In the genomic region with DNA sequence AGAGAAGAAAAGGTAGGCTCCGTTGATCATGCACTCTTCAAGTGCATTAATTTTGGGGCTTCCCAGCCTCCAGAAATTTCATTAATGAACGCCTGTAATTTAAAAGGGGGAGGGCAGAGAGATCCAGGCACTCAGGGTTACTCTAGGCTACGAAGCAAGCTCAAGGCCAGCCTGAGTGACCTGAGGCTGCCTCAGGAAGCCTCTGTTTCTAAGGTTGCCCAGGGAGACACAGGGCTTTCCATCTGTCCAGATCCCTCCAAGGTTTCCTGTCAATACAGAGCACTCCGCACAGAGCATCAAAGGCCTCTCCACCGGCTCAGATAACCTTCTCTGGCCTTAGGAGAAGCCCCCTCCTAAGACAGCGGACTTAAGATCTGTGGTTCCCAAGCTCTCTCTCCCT, we compare ENCODE assay signal across 12 mouse cellular contexts.
"Had no signal": no experiment of that assay in that cellular context is flagged by ENCODE, and none has a peak within 500 bp of the region (broad histone marks: within the 10 kb centered on the region; RNA-seq: fewer than 3 reads in every experiment).

No protein-coding gene starts in this region.

- H3K9ac ChIP-seq: liver, embryonic 15.5 days; midbrain, embryonic 13.5 days; neural tube, embryonic 12.5 days had no signal

- H3K27me3 ChIP-seq: liver, embryonic 15.5 days; midbrain, embryonic 13.5 days; neural tube, embryonic 12.5 days had no signal

- H3K4me3 ChIP-seq: layer of hippocampus, adult 2 months; liver, embryonic 15.5 days; megakaryocyte, embryonic 14.5 days; midbrain, embryonic 13.5 days; neural tube, embryonic 12.5 days had no signal

- H3K4me1 ChIP-seq: liver, embryonic 15.5 days; neural tube, embryonic 12.5 days had no signal

- H3K27ac ChIP-seq: liver, embryonic 15.5 days; macrophage; midbrain, embryonic 13.5 days; neural tube, embryonic 12.5 days; stomach, postnatal 0 days had no signal

- H3K4me2 ChIP-seq: liver, embryonic 11.5 days; liver, embryonic 15.5 days; midbrain, embryonic 13.5 days; neural tube, embryonic 12.5 days had no signal

- ATAC-seq: midbrain, embryonic 13.5 days had no signal

- H3K9me3 ChIP-seq: liver, embryonic 15.5 days; megakaryocyte, embryonic 14.5 days; midbrain, embryonic 13.5 days; neural tube, embryonic 12.5 days had no signal

- DNase-seq: lung, adult 2 months; lung, postnatal 10 days; thymus, adult 2 months; thymus, postnatal 25 days had no signal

- H3K36me3 ChIP-seq: liver, embryonic 15.5 days; midbrain, embryonic 13.5 days; neural tube, embryonic 12.5 days had no signal
